Mouse (Mus musculus) midbrain, postnatal 0 days (tissue): ENCODE data around the gene Fbxo28. TPM values are rescaled to one million over a fixed set of nuclear protein-coding genes. Genes with fewer than 3 reads are reported as not detected.

Source experiments
- ATAC-seq: fragments of 200-750 bp; cut with Nextera tagmentation; 2 replicates; pipeline ENCODE4 v1.8.0; 2017; ENCODE audit warnings: moderate number of reproducible peaks, mild to moderate bottlenecking, moderate TSS enrichment, moderate library complexity; ENCODE audit not compliant: low FRiP score
- DNase-seq: peaks from one replicate; pipeline ENCODE4 v3.0.0-alpha.2; 2015; ENCODE audit warnings: low spot score
- H3K27ac ChIP-seq: fragments of 300-500 bp; sonication (generic); 2 replicates; pipeline ENCODE4 v1.5.1; 2014; ENCODE audit warnings: low read depth, mild to moderate bottlenecking, low read length, mixed read lengths
- H3K27me3 ChIP-seq: fragments of 300-500 bp; sonication (generic); 2 replicates; pipeline ENCODE4 v1.6.1; 2014; ENCODE audit warnings: low read length, control low read depth, mixed read lengths; ENCODE audit not compliant: insufficient read depth
- H3K36me3 ChIP-seq: fragments of 300-500 bp; sonication (generic); 2 replicates; pipeline ENCODE4 v1.6.1; 2014; ENCODE audit warnings: low read length, control low read depth, mixed read lengths; ENCODE audit not compliant: insufficient read depth
- H3K4me1 ChIP-seq: fragments of 300-500 bp; sonication (generic); 2 replicates; pipeline ENCODE4 v1.6.1; 2014; ENCODE audit warnings: mild to moderate bottlenecking, control low read depth, antibody characterized with exemption, low read length, mixed read lengths; ENCODE audit not compliant: insufficient read depth
- H3K4me2 ChIP-seq: fragments of 300-500 bp; sonication (generic); 2 replicates; pipeline ENCODE4 v1.6.1; 2014; ENCODE audit warnings: low read depth, mild to moderate bottlenecking, low read length, mixed read lengths; ENCODE audit not compliant: poor library complexity, severe bottlenecking
- H3K4me3 ChIP-seq: fragments of 300-500 bp; sonication (generic); 2 replicates; pipeline ENCODE4 v1.5.1; 2014; ENCODE audit warnings: low read depth, mild to moderate bottlenecking, low read length, moderate library complexity
- H3K9ac ChIP-seq: fragments of 300-500 bp; sonication (generic); replicated peaks from 2 replicates; pipeline ENCODE4 v1.6.1; 2014; ENCODE audit warnings: mild to moderate bottlenecking, low read length, moderate library complexity, mixed read lengths; ENCODE audit not compliant: poor library complexity, severe bottlenecking
- H3K9me3 ChIP-seq: fragments of 300-500 bp; sonication (generic); 2 replicates; pipeline ENCODE4 v1.6.1; 2016; ENCODE audit warnings: low read length, control low read depth
- CTCF ChIP-seq: IDR thresholded peaks from 2 replicates; pipeline ENCODE4 v1.5.1; 2016; ENCODE audit warnings: antibody characterized with exemption, mild to moderate bottlenecking
- WGBS: fragments of 180-500 bp; shearing (Covaris S2); extraction: QIAGEN DNeasy Blood & Tissue Kit; methylation state at CpG from one replicate; pipeline ENCODE4 v1.1.7; 2014; 5-methylcytosine and 5-hydroxymethylcytosine counted together
- polyA plus RNA-seq: library from polyadenylated mRNA; unstranded; fragments of >200 nt; fragmentation: Nextera tagmentation; extraction: Ambion mirVana; gene quantifications from 2 replicates; pipeline ENCODE4 v1.2.1, GENCODE M21; 2015
- total RNA-seq: library from RNA; depleted of rRNA; stranded (reverse); fragments of >200 nt; gene quantifications from 2 replicates; pipeline ENCODE4 v1.2.3, GENCODE M21; 2014

Fbxo28 gene
- total and polyA plus RNA-seq, 2 experiments from 2014 or later: 14.5 to 32.2 TPM

DNA sequence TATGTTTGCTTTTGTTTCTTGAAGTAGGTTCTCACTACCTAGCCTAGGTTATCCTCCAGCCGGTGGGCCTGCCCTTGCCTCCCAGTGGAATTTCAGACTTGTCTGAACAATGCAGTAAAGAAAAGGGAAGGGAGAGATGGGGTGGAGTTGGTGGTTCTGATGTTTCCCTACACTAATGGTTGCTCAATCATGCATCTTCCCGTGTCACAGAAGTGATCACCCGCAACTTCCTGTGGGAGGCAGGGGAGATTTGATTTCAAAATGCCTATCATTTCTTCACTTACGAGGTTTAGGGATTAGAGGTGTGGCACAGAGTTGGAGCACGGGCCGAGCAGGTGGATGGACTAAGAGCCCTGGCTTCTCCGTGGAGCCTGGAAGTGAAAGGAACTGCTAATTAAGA lies 58.2 kb downstream of the Fbxo28 start:
- Histone ChIP-seq H3K9ac (no peak overlapping the region), H3K4me3 (peak overlapping the region; percentile 89), H3K4me1 (0 out of 2 replicates have a peak, but pooled peaks cover 7% of the 10 kb centered on the region), H3K9me3 (no peaks in the 10 kb centered on the region), H3K4me2 (peak overlapping the region; percentile 91), H3K27me3 (no peaks in the 10 kb centered on the region), H3K27ac (no peak overlapping the region), H3K36me3 (peaks cover 5% of the 10 kb centered on the region; the same call in 1 of the 2 replicates)
- ATAC-seq (no peak), DNase-seq (no peak)
- 24% methylated on average over 7 of the region's 7 CpGs for WGBS
- no peak for TF ChIP-seq CTCF

DNA sequence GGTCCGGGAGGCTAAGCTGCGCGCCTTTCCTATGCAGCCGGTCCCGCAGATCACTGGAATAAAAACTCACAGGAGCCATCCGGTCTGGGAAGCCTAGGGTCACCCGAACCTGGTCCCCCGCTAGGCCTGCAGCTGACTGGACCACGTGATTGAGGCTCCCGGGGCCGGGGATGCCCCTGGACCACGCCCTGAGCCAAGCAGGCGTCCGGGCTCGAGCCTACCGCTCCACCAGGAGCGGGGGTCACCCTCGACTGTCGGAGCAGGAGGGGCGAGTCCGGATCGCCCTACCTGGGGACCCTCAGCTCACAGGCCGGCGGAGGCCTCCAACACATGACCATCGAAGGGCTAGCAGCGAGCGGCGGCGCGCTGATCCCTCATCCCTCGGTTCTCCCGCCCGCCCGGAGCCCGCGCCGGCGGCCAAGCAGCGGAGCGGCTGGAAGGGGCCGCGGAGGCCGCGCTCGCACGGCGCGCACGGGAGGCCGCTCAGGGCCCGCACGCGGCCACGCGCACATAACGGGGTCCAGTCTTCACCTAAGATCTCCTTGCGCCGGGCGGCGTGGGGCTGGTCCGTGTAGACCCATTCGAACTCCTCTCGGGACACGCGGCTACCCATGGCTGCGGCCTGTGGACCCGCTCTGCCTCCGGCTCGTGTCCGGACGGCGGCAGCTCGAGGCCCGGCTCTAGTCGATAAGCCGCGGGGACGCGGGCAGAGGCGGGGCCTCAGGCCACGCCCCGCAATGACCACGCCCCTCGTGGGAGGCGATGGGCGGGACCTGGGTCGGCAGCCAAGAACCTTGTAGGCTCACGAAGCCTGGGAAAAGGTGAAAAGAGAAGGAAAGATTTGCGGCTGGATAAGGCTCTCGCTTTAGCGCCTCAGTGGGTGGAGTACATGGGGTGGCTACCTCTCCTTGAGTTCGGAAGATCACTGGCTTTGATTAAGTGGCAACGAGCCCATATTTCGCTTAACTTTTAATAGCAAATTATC lies 59.0 kb downstream of the Fbxo28 start, which contains the start of gene Degs1:
Gene Degs1 (minus strand): TSS at position 714 of the 985 bp plus-strand sequence.
- Histone ChIP-seq H3K4me2 (peak within 1 kb of the TSS; percentile 91), H3K27me3 (no peaks in the 10 kb centered on the region), H3K4me1 (0 out of 2 replicates have a peak, but pooled peaks cover 7% of the 10 kb centered on the region), H3K9ac (peak within 1 kb of the TSS; percentile 92), H3K27ac (peak within 1 kb of the TSS; percentile 84), H3K4me3 (peak within 1 kb of the TSS; percentile 89), H3K9me3 (no peaks in the 10 kb centered on the region), H3K36me3 (peaks cover 10% of the 10 kb centered on the region; the same call in 1 of the 2 replicates)
- TF ChIP-seq CTCF: no peak
- ATAC-seq (peak; percentile 91), DNase-seq (peak; percentile 91)
- WGBS: under 1% methylated on average over 79 of the region's 94 CpGs

DNA sequence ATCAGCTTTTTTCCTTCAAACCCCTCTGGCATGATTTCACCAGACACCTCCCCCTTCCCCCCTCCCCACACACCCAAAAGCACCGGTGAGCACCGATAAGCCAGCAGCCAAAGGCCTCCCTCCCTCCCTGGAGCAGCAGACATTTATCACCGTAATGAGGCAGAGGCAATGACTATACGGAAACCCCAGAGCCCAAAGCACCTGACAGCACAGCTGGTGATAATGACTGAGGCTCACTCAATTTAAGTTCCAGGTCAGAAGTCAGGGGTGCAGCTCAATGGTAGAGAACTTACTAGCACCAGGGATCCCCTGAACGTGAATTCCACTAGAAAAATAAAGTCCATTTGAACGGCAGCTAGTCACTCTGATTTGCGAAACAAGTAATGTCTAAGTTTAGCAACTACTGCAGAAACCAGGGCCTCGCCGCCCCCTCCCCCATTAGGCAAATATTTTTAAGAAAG lies 60.1 kb downstream of the Fbxo28 start:
- peak overlapping the region; percentile 25; the same call in 1 of the 2 replicates for H3K9ac ChIP-seq
- peak overlapping the region; percentile 89 for H3K4me3 ChIP-seq
- no peaks in the 10 kb centered on the region for H3K9me3 ChIP-seq
- no peak for TF ChIP-seq CTCF
- no peaks in the 10 kb centered on the region for H3K27me3 ChIP-seq
- ATAC-seq (no peak), DNase-seq (peak; percentile 5)
- H3K27ac ChIP-seq: no peak overlapping the region
- peak overlapping the region; percentile 91 for H3K4me2 ChIP-seq
- 0 out of 2 replicates have a peak, but pooled peaks cover 7% of the 10 kb centered on the region for H3K4me1 ChIP-seq
- 25% methylated on average over 9 of the region's 9 CpGs for WGBS
- H3K36me3 ChIP-seq: peaks cover 20% of the 10 kb centered on the region; the same call in 1 of the 2 replicates

DNA sequence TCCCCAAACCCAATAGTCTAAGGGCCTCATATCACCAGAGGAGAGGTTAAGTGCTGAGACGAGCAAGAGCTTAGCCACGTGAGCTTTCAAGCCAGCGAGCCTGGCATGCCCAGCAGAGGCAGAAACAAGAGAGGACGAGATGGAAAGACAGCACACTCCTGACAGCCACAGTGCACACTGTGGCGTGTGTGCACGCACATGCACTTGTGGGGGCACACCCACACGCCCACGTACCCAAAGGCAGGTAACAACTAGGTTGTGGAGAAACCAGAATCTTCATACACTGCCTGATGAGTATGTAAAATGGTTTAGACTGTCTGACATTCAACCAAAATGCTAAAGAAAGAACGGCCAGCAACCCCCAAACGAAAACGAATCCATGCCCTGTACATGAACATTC lies 60.9 kb downstream of the Fbxo28 start:
- H3K9ac ChIP-seq: 0 out of 2 replicates have a peak overlapping the region, but pooled peaks have one; percentile 25
- no peak for TF ChIP-seq CTCF
- peak overlapping the region; percentile 91 for H3K4me2 ChIP-seq
- H3K27ac ChIP-seq: no peak overlapping the region
- H3K36me3 ChIP-seq: peaks cover 20% of the 10 kb centered on the region; the same call in 1 of the 2 replicates
- no peaks in the 10 kb centered on the region for H3K9me3 ChIP-seq
- H3K4me1 ChIP-seq: 0 out of 2 replicates have a peak, but pooled peaks cover 7% of the 10 kb centered on the region
- no peak overlapping the region for H3K4me3 ChIP-seq
- DNase-seq (no peak), ATAC-seq (no peak)
- 50% methylated on average over 11 of the region's 11 CpGs for WGBS
- no peaks in the 10 kb centered on the region for H3K27me3 ChIP-seq

DNA sequence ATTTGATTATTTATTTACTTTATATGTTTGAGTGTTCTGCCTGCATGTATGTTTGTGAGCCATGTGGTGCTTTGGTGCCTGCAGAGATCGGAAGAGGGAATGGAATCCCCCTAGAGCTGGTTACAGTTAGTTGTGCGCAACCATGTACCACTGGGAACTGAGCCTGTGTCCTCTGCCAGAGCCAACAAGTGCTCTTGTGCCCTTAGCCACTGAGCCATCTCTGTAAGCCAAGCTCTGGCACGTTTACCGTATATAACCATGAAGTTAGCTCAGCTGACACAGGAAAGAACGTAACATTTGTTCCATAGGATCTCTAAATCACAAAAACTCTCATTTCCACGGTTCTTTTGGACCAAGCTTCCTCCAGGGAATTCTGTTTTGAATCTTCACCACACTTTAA lies 61.4 kb downstream of the Fbxo28 start:
- no peak for TF ChIP-seq CTCF
- no peak overlapping the region for H3K4me3 ChIP-seq
- no peak overlapping the region for H3K27ac ChIP-seq
- peaks cover 23% of the 10 kb centered on the region; the same call in 1 of the 2 replicates for H3K36me3 ChIP-seq
- WGBS: 84% methylated on average over 6 of the region's 6 CpGs
- no peak for ATAC-seq
- H3K4me2 ChIP-seq: no peak overlapping the region
- no peak for DNase-seq
- no peak overlapping the region for H3K9ac ChIP-seq
- no peaks in the 10 kb centered on the region for H3K27me3 ChIP-seq
- 0 out of 2 replicates have a peak, but pooled peaks cover 7% of the 10 kb centered on the region for H3K4me1 ChIP-seq
- H3K9me3 ChIP-seq: no peaks in the 10 kb centered on the region
